Mouse (Mus musculus): ENCODE data around the gene Galk1.

DNA sequence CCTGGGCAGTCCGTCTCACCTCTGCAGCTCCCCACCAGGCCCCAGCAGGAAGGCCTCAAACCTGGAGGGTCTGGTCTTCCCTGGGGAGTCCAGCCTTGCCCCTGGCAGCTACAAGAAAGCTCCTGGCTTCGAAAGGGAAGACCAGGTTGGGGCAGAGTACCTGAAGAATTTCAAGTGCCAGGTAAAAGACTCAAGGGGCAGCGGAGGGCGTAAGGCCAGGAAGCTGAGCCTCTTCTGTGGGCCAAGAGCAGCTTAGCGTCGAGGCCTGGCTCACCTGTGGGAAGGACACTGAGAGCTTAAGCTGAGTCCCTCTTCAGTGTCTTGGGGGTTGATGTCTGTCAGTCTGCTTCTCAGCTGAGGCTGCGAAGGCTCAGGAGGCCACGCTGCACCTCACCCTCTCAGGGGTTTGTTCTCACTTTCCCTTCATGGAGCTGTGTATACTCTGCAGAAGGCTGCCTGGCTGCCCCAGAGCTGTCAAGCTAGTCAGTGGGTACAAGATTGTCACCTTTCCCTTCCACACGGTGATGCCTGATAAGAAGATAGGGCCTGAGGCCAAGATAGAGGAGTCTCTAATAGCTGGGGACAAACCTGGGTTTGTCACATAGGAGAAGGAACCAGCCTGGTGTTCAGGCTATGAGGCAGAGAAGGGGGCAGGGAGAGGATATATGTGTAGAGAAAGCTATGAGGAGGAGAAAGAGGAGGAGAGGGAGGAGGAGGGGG is 41.2 kb upstream of the Galk1 start:
- TF ChIP-seq CTCF (IDR thresholded peaks at IDR 0.05; ENCODE audit: borderline replicate concordance, control insufficient read depth, extremely low read depth, insufficient read depth, low read length, poor library complexity) = no peak
- TF ChIP-seq POLR2A (IDR thresholded peaks at IDR 0.05; ENCODE audit: control insufficient read depth, extremely low read depth, insufficient read depth, low read length, poor library complexity) = no peak

Measured in thymus, adult 2 months (tissue).